Mouse (Mus musculus) cerebellum, adult 2 months (tissue): Measurements from ENCODE around the gene Zfp53.

Experiments
- CTCF ChIP-seq: fragments of 200-500 bp; IDR thresholded peaks from 2 replicates; pipeline ENCODE4 v1.5.1; 2011; ENCODE audit warnings: low read depth, mild to moderate bottlenecking, control low read depth, low read length, moderate library complexity, borderline replicate concordance; ENCODE audit not compliant: insufficient read depth
- POLR2A ChIP-seq: fragments of 200-500 bp; IDR thresholded peaks from 2 replicates; pipeline ENCODE4 v1.6.1; 2011; ENCODE audit warnings: low read length, control low read depth, borderline replicate concordance; ENCODE audit not compliant: insufficient read depth

- TF ChIP-seq POLR2A (no peak), CTCF (no peak)
Observed at GRCm38 (mm10) chr17:21531621-21532020, 42.8 kb downstream of the Zfp53 start.
